Mouse (Mus musculus) liver, adult 2 months (tissue): ENCODE data around the gene Grm5. TPM values are rescaled to one million over a fixed set of nuclear protein-coding genes. Genes with fewer than 3 reads are reported as not detected.

Experiments used
- DNase-seq: peaks from one replicate; pipeline ENCODE4 v3.0.0-alpha.2; 2011; ENCODE audit warnings: low read depth, low spot score; ENCODE audit errors: extremely low read depth
- H3K27ac ChIP-seq: fragments of 200-500 bp; replicated peaks from 2 replicates; pipeline ENCODE4 v1.5.1; 2012; ENCODE audit warnings: low read depth, mild to moderate bottlenecking, control low read depth, inconsistent platforms, low read length; ENCODE audit not compliant: insufficient read depth
- H3K27me3 ChIP-seq: fragments of 200-500 bp; 2 replicates; pipeline ENCODE4 v1.6.1; 2012; ENCODE audit warnings: mild to moderate bottlenecking, moderate library complexity, low read length, inconsistent platforms; ENCODE audit not compliant: control insufficient read depth, insufficient read depth
- H3K36me3 ChIP-seq: fragments of 200-500 bp; 2 replicates; pipeline ENCODE4 v1.6.1; 2012; ENCODE audit warnings: low read length, inconsistent platforms; ENCODE audit not compliant: control insufficient read depth, insufficient read depth
- H3K4me1 ChIP-seq: fragments of 200-500 bp; 2 replicates; pipeline ENCODE4 v1.6.1; 2011; ENCODE audit warnings: low read length; ENCODE audit not compliant: control insufficient read depth, insufficient read depth
- H3K4me3 ChIP-seq: fragments of 200-500 bp; 2 replicates; pipeline ENCODE4 v1.5.1; 2011; ENCODE audit warnings: low read depth, mild to moderate bottlenecking, control low read depth, low read length, moderate library complexity; ENCODE audit not compliant: insufficient read depth
- H3K79me2 ChIP-seq: fragments of 200-500 bp; 2 replicates; pipeline ENCODE4 v1.6.1; 2012; ENCODE audit warnings: inconsistent platforms, mild to moderate bottlenecking, low read length, moderate library complexity; ENCODE audit not compliant: control insufficient read depth, insufficient read depth
- H3K9ac ChIP-seq: fragments of 200-500 bp; 2 replicates; pipeline ENCODE4 v1.6.1; 2012; ENCODE audit warnings: low read depth, mild to moderate bottlenecking, control low read depth, inconsistent platforms, low read length
- CTCF ChIP-seq: fragments of 200-500 bp; IDR thresholded peaks from 2 replicates; pipeline ENCODE4 v1.5.1; 2011; ENCODE audit warnings: low read depth, low read length, control low read depth
- POLR2A ChIP-seq: fragments of 200-500 bp; IDR thresholded peaks from 2 replicates; pipeline ENCODE4 v1.6.1; 2011; ENCODE audit warnings: low read length, control low read depth; ENCODE audit not compliant: insufficient read depth; ENCODE audit errors: extremely low read depth
- WGBS: fragments of 180-500 bp; shearing (Covaris S2); methylation state at CpG from one replicate; pipeline ENCODE4 v1.1.7; 2018; 5-methylcytosine and 5-hydroxymethylcytosine counted together
- polyA plus RNA-seq: library from polyadenylated mRNA; depleted of rRNA; stranded (reverse); fragments of >200 nt; gene quantifications from 2 replicates; pipeline ENCODE4 v1.2.3, GENCODE M21; 2012
- total RNA-seq: library from RNA; depleted of rRNA; stranded (reverse); fragments of >200 nt; gene quantifications from 2 replicates; pipeline ENCODE4 v1.2.3, GENCODE M21; 2014

The Grm5 gene
- total and polyA plus RNA-seq, 2 experiments = not detected

- TF ChIP-seq POLR2A (no peak), CTCF (no peak)
- no peaks in the 10 kb centered on the region for H3K27me3 ChIP-seq
- H3K79me2 ChIP-seq = no peaks in the 10 kb centered on the region
- DNase-seq = no peak
- H3K4me3 ChIP-seq = no peak overlapping the region
- H3K27ac ChIP-seq = no peak overlapping the region
- no peaks in the 10 kb centered on the region for H3K4me1 ChIP-seq
- no peaks in the 10 kb centered on the region for H3K36me3 ChIP-seq
- H3K9ac ChIP-seq = no peak overlapping the region
These were observed 507.1 kb downstream of the Grm5 start for GRCm38 (mm10) chr7:88091115-88091514.

- TF ChIP-seq CTCF (no peak), POLR2A (no peak)
- DNase-seq = no peak
- Histone ChIP-seq H3K4me3 (no peak overlapping the region), H3K79me2 (no peaks in the 10 kb centered on the region), H3K27me3 (no peaks in the 10 kb centered on the region), H3K9ac (no peak overlapping the region), H3K36me3 (no peaks in the 10 kb centered on the region), H3K27ac (no peak overlapping the region), H3K4me1 (no peaks in the 10 kb centered on the region)
- WGBS = 38% methylated on average over 1 of the region's 1 CpGs
These were observed 512.7 kb downstream of the Grm5 start for GRCm38 (mm10) chr7:88096536-88097107.

- Histone ChIP-seq H3K27ac (no peak overlapping the region), H3K79me2 (no peaks in the 10 kb centered on the region), H3K27me3 (no peaks in the 10 kb centered on the region), H3K36me3 (no peaks in the 10 kb centered on the region), H3K9ac (no peak overlapping the region), H3K4me3 (no peak overlapping the region), H3K4me1 (no peaks in the 10 kb centered on the region)
- peak; percentile 38 for DNase-seq
- no peak for TF ChIP-seq POLR2A
- peak; percentile 67 for TF ChIP-seq CTCF
- WGBS = 0% methylated on average over 1 of the region's 1 CpGs
These were observed 513.7 kb downstream of the Grm5 start for GRCm38 (mm10) chr7:88097715-88098114.

- H3K4me3 ChIP-seq = no peak overlapping the region
- no peaks in the 10 kb centered on the region for H3K36me3 ChIP-seq
- TF ChIP-seq CTCF = no peak
- no peak for TF ChIP-seq POLR2A
- no peaks in the 10 kb centered on the region for H3K4me1 ChIP-seq
- H3K79me2 ChIP-seq = no peaks in the 10 kb centered on the region
- H3K27me3 ChIP-seq = no peaks in the 10 kb centered on the region
- whole genome bisulfite sequencing = 63% methylated on average over 6 of the region's 6 CpGs
- DNase-seq = no peak
- no peak overlapping the region for H3K9ac ChIP-seq
- H3K27ac ChIP-seq = no peak overlapping the region
These were observed 532.9 kb downstream of the Grm5 start for GRCm38 (mm10) chr7:88116724-88117409.

- WGBS = 85% methylated on average over 8 of the region's 8 CpGs
- TF ChIP-seq CTCF (no peak), POLR2A (no peak)
- no peaks in the 10 kb centered on the region for H3K4me1 ChIP-seq
These were observed 544.3 kb downstream of the Grm5 start for GRCm38 (mm10) chr7:88128080-88128848.

More at GRCm38 (mm10) chr7:88128080-88128848, 544.3 kb downstream of the Grm5 start:
- Histone ChIP-seq H3K27ac (no peak overlapping the region), H3K9ac (no peak overlapping the region), H3K4me3 (no peak overlapping the region), H3K79me2 (no peaks in the 10 kb centered on the region), H3K36me3 (no peaks in the 10 kb centered on the region), H3K27me3 (peaks cover 11% of the 10 kb centered on the region)
- peak; percentile 7 for DNase-seq
